Mouse (Mus musculus) cerebellum, adult 11 months (tissue): ENCODE data around the gene Zkscan14.

Source experiments
- DNase-seq: peaks from one replicate; pipeline ENCODE4 v3.0.0; 2022

Zkscan14 gene

DNA sequence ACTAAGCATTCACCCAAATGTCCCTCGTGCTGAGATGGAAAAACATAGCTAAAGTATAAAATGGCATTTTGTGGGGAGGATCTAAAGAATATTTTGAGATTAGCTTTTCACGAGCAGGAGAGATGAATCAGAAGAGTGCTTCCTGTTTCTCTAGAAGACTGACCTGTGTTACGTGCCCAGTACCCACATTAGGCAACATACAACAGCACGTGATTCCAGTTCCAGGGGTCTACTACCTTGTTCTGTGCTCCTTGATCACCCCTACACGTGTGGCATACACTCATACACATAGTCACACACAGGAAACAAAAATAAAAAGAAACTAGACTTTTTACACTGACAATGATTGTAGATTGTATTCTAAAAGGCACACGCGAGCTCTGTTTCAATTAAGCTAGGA, 1.3 kb downstream of the Zkscan14 start:
- DNase-seq, result no peak

DNA sequence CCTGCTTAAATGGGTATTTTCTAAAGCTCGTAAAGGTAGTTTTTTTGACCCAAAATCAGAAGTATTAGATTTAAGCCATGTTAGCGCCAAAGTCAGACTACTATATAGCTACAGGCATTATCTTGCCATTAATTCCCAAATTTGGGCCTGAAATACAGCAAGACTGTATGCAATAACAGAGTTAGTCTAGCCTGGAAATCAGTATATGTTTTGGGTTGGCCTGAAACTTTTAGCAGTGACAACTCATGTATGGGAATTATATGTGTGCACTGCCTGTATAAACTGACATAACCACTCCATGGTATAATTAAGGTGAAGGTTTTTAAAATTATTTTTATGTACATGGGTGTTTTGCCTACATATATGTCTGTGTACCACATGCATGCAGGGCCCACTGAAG, 9.7 kb downstream of the Zkscan14 start, which contains the start of gene Atp5j2:
TSS of gene Atp5j2 (minus strand) at position 101 of the 400 bp plus-strand sequence.
- no peak for DNase-seq

DNA sequence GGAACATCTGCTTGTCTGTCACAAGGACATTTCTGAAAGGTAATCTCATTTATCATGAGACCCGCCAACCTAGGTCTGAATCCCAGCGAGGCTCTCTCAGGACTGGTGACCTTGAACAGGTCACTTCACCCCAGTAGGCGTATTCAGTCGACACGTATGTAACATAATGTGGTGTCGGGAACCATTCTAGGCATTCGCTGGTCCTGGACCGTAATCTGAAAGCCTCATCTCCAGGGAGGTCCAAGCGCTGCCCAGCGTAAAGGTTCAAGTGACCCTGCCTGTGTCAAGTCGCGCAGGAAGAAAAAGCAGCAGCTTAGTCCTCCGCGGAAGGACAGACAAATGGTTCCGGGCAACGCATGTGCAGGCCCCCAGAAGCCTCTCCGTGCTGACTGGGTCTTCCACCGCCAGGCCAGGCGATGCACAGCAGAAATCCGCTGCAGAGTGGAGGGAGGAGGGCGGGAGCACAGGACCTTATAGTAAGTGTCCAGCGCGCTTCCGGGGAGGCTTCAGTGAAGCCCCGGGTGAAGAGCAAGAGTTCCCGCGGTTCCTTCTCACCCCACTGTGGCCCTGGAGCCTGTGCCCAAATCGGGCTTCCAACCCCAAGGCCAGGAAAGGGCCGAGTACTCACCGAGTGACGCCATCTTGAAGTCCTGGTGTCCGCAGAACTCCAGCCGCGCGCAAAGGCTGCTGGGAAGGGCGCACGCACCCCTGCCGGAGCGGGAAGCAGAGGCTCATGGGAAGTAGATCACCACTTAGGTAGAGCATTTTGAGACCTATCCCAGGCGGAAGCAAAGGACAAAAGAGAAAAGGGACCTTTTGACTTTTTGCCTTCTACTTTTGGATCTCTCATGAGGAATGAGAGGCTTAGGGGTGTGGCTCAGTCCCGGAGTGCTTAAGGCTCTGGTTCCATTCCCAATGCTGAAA, 10.5 kb downstream of the Zkscan14 start:
- DNase-seq, result peak; percentile 85

DNA sequence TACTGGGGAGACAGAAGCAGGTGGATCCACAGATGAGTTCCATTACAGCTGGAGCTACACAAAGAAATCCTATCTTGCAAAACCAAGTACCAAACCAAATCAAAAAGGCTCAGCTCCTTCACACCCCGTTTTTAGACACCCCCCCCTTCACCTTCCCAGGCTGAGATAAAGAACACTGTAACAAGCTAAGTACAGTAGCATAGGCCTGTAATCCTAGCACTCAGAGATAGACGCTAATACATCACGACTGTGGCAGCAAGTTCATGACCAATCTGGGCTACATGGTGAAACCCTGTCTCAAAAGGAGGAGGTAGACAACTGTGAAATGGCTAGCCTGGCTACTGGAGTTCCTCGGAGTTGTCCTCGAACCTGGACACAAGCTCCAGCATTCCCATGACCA, 11.3 kb downstream of the Zkscan14 start:
- no peak for DNase-seq

DNA sequence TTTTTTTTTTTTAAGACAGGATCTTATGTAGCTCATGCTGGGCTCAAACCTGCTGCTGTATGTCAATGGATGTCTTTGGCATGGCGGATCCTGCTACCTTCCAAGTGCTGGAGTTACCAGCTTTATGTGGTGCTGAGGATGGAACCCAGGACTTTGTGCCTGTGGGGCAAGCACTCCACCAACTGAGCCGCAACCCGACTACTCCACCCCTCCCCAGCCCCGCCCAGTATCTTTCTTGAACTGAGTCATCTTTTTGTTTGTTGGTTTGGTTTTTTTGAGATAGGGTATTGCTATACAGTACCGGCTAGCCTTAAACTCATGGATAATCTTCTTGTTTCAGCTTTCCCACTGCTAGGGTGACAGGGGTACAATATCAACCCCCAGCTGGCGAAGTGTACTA, 12.3 kb downstream of the Zkscan14 start:
- DNase-seq, result no peak

DNA sequence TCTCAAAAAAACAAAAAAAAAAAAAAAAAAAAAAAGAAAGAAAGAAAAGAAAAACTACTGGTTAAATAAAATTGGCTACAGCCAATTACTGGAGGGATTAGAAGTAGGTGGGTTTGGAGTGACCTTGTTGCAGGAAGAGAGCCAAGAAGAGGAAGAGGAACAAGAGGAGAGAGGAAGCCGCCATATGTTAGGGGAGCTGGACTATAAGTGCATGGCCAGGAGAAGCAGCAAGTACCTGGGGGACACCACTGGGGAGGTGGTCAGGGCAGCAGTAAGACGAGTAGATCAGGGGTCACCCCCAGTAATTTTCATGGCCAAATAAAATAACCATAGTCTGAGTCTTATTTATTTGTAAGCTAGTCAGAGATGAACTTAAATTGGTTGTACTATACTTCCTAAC, 16.4 kb downstream of the Zkscan14 start:
- DNase-seq, result no peak

DNA sequence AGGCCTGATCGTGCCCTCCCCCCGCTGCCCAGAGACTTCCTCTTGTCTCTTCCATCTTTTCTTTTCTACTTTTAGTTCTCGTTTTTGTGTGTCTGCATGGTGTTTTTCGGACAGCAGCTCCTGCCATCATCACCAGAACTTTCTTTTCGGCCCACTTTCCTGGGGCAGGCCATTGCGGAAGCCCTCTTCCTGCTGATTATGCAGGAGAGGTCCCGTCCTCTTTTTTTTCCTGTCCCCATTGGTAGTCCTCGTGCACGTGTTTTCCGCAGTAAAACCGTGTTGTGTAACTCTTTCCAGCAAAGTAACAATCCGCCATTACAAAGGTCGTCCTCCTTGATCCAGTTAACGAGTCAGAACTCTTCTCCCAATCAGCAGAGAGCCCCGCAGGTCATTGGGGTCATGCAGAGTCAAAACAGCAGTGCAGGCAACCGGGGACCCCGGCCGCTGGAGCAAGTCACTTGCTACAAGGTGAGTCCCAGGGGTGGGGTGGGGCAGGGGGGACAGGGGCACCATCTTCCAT, 23.1 kb downstream of the Zkscan14 start:
- DNase-seq, result no peak

DNA sequence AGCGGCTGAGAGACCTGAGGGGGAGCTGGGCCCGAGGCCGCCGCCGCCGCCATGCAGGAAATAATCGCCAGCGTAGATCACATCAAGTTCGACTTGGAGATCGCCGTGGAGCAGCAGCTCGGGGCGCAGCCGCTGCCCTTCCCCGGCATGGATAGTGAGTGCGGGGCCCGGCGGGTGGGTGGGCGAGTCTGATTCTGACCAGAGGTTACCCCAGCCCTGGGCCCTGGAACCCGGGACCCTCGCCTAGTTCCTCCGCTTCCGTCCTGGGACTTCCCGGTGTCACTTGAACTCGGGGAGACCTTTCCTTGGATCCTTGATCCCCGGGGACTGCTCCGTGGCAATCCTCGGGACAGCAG, 34.4 kb downstream of the Zkscan14 start:
- no peak for DNase-seq

DNA sequence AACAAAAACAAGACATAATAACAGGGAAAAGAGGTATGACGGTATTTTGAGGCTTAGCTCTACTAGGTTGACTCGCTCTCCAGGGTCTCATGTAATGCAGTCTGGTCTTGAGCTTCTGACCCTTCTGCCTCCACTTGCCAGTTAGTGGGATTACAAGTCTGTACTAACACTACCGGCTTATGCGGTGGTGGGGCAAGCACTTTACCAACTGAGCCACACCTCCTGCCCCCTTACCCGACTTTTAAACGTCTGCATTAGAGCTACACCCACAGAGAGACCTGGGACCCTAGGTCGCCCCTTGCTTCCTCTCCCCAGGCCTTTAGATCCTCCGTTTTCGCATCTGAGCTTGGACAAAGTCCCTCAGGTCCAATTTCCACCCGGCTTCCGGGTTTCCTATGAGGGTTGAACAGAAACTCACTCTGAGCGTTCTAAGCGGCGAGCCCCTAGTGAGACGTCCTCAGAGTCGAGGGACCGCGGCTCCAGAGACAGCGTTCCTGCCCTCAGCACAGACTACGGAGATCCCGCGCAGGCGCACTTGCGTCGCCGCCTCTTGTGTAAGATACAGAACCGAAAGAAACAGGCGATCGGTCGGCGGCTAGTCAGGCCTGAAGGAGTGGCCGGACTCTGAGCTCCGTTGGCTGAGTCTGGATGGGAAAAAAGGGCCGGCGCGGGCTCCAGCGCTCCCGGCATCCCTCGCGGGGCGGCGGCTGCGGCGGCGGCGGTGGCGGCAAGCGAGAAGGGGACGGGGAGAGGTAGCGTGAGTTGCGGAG, 34.9 kb downstream of the Zkscan14 start, which contains the start of the genes Ptcd1 and Cpsf4:
TSS of gene Ptcd1 (minus strand) at position 573 of the 770 bp plus-strand sequence.
TSS of gene Cpsf4 (plus strand) at position 678 of the 770 bp plus-strand sequence.
- DNase-seq, result peak; percentile 98

DNA sequence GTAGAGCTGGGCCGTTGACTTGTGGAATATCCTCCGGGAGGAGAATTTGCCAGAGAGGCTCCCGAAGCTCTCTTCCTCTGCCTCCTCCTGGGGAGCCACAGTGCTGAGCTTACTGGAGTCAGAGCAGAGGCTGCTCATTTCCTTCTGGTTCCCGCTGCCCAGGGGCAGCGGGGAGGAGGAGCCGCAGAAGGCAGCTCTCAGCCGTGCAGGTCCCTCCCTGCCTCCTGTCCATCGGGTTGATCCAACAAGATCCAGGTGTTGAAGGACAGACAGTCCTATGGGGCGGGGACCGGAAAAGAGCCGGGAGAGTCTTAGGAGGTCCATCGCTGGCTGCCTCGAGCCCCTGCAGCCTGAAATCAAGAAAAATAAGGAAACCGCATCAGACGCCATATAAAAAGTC, 36.5 kb downstream of the Zkscan14 start:
- peak; percentile 11 for DNase-seq

DNA sequence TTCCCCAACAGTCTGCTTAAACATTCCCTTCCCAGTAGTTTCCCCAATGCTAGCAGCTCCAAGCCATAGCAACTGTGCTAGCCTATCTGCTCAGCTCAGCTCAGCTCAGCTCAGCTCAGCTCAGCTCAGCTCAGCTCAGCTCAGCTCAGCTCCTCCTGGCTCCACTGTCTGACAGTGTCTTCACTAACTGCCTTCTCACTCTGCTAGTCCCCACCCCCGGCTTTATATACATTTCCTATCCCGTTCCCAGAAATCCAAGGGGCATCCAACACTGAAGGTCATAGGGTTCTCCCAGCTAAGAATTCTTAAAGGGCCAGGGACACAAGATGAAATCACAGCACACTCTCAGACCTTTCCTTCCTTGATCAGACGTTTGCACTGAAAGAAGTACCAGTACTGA, 37.0 kb downstream of the Zkscan14 start:
- DNase-seq, result no peak

DNA sequence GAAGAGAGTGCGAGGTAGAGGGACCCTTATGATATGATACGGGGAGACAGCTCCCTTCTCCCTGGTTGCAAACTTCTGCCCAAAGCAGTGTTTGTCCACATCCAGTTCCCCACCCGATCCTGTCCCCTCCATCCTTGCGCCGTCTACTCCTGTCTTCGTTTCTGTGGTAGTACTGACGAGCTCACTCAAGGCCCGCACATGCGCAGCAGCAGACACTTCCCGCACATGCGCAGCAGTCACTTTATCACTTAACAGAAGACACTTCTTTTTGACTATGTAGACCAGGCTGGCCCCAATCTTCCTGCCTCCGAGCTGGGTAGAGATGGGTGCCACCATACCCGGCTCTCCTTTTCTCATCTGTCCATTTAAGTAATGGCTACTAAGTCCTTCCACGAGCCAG, 40.3 kb downstream of the Zkscan14 start:
- DNase-seq, result no peak

DNA sequence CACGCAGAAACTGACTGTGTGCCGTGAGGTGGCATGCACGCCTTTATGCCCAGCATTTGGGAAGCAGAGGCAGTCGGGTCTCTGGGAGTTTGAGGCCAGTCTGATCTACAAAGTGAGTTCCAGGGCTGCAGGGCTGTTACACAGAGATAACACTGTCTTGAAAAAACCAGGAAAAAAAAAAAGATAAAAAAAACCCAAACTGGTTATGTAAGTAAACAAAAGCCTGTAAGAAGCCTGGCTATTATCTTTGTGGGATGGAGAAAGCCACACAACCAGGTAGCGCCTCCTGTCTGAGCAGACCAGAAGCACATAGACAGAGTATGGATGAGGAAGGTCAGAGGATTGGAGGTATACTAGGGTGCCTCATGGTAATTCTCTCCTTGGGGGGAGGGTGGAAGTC, 49.0 kb downstream of the Zkscan14 start:
- no peak for DNase-seq

DNA sequence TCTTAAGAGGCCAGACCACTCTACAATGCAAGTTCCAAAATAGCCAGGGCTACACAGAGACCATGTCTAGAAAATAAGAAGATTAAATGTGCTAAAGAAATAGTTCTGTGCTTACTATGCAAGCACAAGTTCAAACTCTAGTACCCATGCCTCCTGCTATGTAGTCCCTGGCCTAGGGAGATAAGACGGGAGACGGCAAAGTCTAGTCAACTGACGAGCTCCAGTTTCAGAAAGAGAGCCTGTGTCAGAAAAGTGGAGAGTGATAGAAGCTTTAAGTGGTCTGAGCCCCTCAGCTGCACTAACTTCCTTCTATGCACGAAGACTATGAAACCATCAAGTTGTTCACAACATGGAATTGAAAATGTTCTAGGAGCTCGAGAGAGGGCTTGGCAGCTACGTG, 52.4 kb downstream of the Zkscan14 start:
- DNase-seq, result no peak

DNA sequence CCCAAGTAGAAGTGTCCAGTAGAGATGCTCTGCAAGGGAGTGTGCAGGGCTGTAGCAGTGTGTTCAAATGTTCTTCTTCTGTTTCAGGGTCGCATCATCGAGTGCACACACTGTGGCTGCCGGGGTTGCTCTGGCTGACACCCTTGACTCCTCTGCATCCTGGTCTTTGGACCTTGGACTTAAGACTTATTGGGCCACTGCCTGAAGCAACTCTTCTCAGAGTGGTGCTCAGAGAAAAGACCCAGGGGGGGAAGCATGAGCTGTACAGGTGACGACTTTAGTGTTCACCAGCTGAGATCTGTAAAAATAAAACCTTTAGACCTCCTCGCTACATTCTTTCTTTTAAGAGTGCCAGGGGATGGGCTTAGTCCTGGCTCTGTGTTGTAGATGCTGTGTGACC, 53.9 kb downstream of the Zkscan14 start:
- no peak for DNase-seq
